8 mouse cellular contexts compared by ENCODE assay signal in the genomic region with DNA sequence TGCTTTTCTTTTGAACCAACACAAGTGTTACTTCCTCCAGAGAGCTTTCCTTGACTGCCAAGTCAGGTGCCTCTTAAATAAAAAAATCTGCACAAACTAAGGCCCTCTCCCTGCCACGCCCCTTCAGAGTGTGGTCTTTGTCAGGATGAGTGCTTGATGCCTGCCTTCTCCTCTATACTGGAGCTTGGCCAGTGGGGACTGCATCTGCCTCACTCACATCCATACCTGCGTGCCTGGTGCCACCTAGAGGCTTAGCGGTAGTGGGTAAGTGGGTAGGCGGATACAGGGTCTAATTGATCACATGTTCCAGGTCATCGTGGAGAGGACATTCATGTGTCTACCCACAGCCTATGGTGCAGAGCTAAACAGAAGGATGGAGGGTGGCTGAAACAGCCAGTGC. TPM values are rescaled to one million over a fixed set of nuclear protein-coding genes. Genes with fewer than 3 reads are reported as not detected.
DNase-seq lines count a peak whose midpoint lies in the region; ATAC-seq and TF ChIP-seq lines count a peak whose summit lies in the region.

No protein-coding gene starts in this region.

- H3K27ac ChIP-seq in liver, embryonic 14.5 days = no peak overlapping the region

- no peak overlapping the region for H3K4me3 ChIP-seq in liver, embryonic 14.5 days (ENCODE audit: insufficient read depth in 1 of 2, low read depth in 2 of 2, low read length in 2 of 2)

- H3K4me2 ChIP-seq in liver, embryonic 14.5 days (ENCODE audit: low read depth) = no peak overlapping the region

- no peaks in the 10 kb centered on the region for H3K9me3 ChIP-seq in liver, embryonic 14.5 days (ENCODE audit: control insufficient read depth, low read length)

- DNase-seq in cerebellum, postnatal 14 days = peak; percentile 34 to 57
- no peak for DNase-seq in cerebellum, postnatal 4 days (ENCODE audit: low spot score in 2 of 2)
- peak; percentile 37 to 40 for DNase-seq in right cerebral cortex, postnatal 10 days (ENCODE audit: low spot score in 2 of 2)
- DNase-seq in right cerebral cortex, adult 18-20 months = no peak
- peak in 1 of 3 experiments; percentile 12 for DNase-seq in liver, embryonic 14.5 days (ENCODE audit: low read depth in 3 of 3, low spot score in 3 of 3)
- peak; percentile 67 for DNase-seq in thymus, postnatal 14 days
- no peak for DNase-seq in cerebellum, adult 18-20 months
- DNase-seq in ovary, adult 18-20 months (ENCODE audit: low spot score) = no peak

- H3K4me1 ChIP-seq in liver, embryonic 14.5 days (replicated peaks; ENCODE audit: control insufficient read depth in 2 of 2, insufficient read depth in 2 of 2, low read length in 1 of 2) = no peaks in the 10 kb centered on the region

- 38% methylated on average over 5 of the region's 5 CpGs for WGBS in liver, embryonic 14.5 days (ENCODE audit: insufficient replicate concordance)

- ATAC-seq in liver, embryonic 14.5 days (ENCODE audit: insufficient read depth) = no peak

- no peaks in the 10 kb centered on the region for H3K27me3 ChIP-seq in liver, embryonic 14.5 days (ENCODE audit: control insufficient read depth, insufficient read depth, low read length)

- no peaks in the 10 kb centered on the region for H3K36me3 ChIP-seq in liver, embryonic 14.5 days (replicated peaks; ENCODE audit: control insufficient read depth, insufficient read depth, low read depth)

- TF ChIP-seq CTCF in liver, embryonic 14.5 days (IDR thresholded peaks at IDR 0.05; ENCODE audit: low read depth) = peak; percentile 67

- H3K9ac ChIP-seq in liver, embryonic 14.5 days (replicated peaks) = no peak overlapping the region

- TF ChIP-seq EP300 in liver, embryonic 14.5 days (IDR thresholded peaks at IDR 0.05; ENCODE audit: low read depth) = no peak

RNA-seq across cellular contexts. Expression of a gene that starts 15.4 kb away (rescaled TPM):
- 0.04 and 0.09 TPM in 2 replicates for polyA plus RNA-seq in liver, embryonic 14.5 days (2012; rRNA removed)
- polyA plus RNA-seq in liver, embryonic 14.5 days (2014; fragmentation: Nextera tagmentation; extraction: Ambion mirVana) = 0.08 TPM in 1 of 2 replicates, not detected in the other

RNA-seq across cellular contexts. Expression of a gene that starts 54.0 kb away (rescaled TPM):
- 10.0 and 14.3 TPM in 2 replicates for polyA plus RNA-seq in liver, embryonic 14.5 days (2012; rRNA removed)
- 110 and 116 TPM in 2 replicates for polyA plus RNA-seq in liver, embryonic 14.5 days (2014; fragmentation: Nextera tagmentation; extraction: Ambion mirVana)

Comparison
In these comparisons a context has a peak if more than half of its experiments do, and no peak if none do; other contexts are left out.
1. DNase-seq: peak in cerebellum, postnatal 14 days (2 of 2), right cerebral cortex, postnatal 10 days (2 of 2) and thymus, postnatal 14 days (single experiment); none in cerebellum, postnatal 4 days (0 of 2), right cerebral cortex, adult 18-20 months (single experiment), cerebellum, adult 18-20 months (0 of 2) and ovary, adult 18-20 months (single experiment).